Mouse (Mus musculus) right cerebral cortex, adult 2 months (tissue): Measurements from ENCODE around the gene M1ap.

ENCODE experiments used
- DNase-seq, 2 experiments: peaks; one replicate each; pipeline ENCODE4 v3.0.0; 2021 to 2022; ENCODE audit warnings: low spot score in 2 of 2

M1ap gene

GRCm38 (mm10) chr6:83033249-83034185, 86.8 kb downstream of the M1ap start, which contains the start of the genes Dok1 and Loxl3:
Gene Dok1, minus strand, starts transcription at chr6:83033471.
Gene Loxl3, plus strand, starts transcription at chr6:83034173.
- DNase-seq = no peak

- DNase-seq = no peak
These were observed 87.9 kb downstream of the M1ap start for GRCm38 (mm10) chr6:83034463-83035055.

GRCm38 (mm10) chr6:83037188-83037587, 90.5 kb downstream of the M1ap start:
- no peak for DNase-seq

GRCm38 (mm10) chr6:83038496-83039012, 91.9 kb downstream of the M1ap start:
- peak; percentile 88 to 90 for DNase-seq

- no peak for DNase-seq
These were observed 93.9 kb downstream of the M1ap start for GRCm38 (mm10) chr6:83040601-83041000.

GRCm38 (mm10) chr6:83043561-83043960, 96.9 kb downstream of the M1ap start:
- DNase-seq = no peak

GRCm38 (mm10) chr6:83043993-83044392, 97.3 kb downstream of the M1ap start:
- no peak for DNase-seq

GRCm38 (mm10) chr6:83044742-83045141, 98.0 kb downstream of the M1ap start:
- no peak for DNase-seq

GRCm38 (mm10) chr6:83049367-83049766, 102.7 kb downstream of the M1ap start:
- no peak for DNase-seq

GRCm38 (mm10) chr6:83053136-83053960, 106.6 kb downstream of the M1ap start:
- DNase-seq = peak; percentile 62

GRCm38 (mm10) chr6:83054074-83054851, 107.6 kb downstream of the M1ap start, which contains the start of gene Aup1:
Gene Aup1, plus strand, starts transcription at chr6:83054521.
- DNase-seq = peak; percentile 97 to 98

GRCm38 (mm10) chr6:83054871-83055431, 108.2 kb downstream of the M1ap start, which contains the start of gene Htra2:
Gene Htra2, minus strand, starts transcription at chr6:83055273.
- DNase-seq = peak in 1 of 2 experiments; percentile 33

- DNase-seq = no peak
These were observed 111.1 kb downstream of the M1ap start, which contains the start of gene Dqx1 for GRCm38 (mm10) chr6:83057790-83058189. Gene Dqx1, plus strand, starts transcription at chr6:83057844.

GRCm38 (mm10) chr6:83058725-83059124, 112.0 kb downstream of the M1ap start:
- no peak for DNase-seq

GRCm38 (mm10) chr6:83065995-83066394, 119.3 kb downstream of the M1ap start:
- DNase-seq = no peak

GRCm38 (mm10) chr6:83066441-83066840, 119.7 kb downstream of the M1ap start:
- no peak for DNase-seq

- no peak for DNase-seq
These were observed 121.5 kb downstream of the M1ap start for GRCm38 (mm10) chr6:83068221-83068620.

- DNase-seq = no peak
These were observed 122.2 kb downstream of the M1ap start for GRCm38 (mm10) chr6:83068706-83069487.

- no peak for DNase-seq
These were observed 123.0 kb downstream of the M1ap start for GRCm38 (mm10) chr6:83069488-83070246.

- no peak for DNase-seq
These were observed 123.4 kb downstream of the M1ap start, which contains the start of gene Tlx2 for GRCm38 (mm10) chr6:83070247-83070310. Gene Tlx2, minus strand, starts transcription at chr6:83070293.
